Comparison of ENCODE assay signal across 1 mouse cellular context in genomic region chr12:44280147-44280546, GRCm38 (mm10). TPM values are rescaled to one million over a fixed set of nuclear protein-coding genes. Genes with fewer than 3 reads are reported as not detected.
"Had no signal": no experiment of that assay in that cellular context is flagged by ENCODE, and none has a peak within 500 bp of the region (broad histone marks: within the 10 kb centered on the region; RNA-seq: fewer than 3 reads in every experiment).

No protein-coding gene starts in this region.

RNA-seq across cellular contexts. Expression of gene Nrcam, which starts 48.5 kb away (rescaled TPM):
- total RNA-seq: hematopoietic stem cell, adult 5-6 weeks had no signal
